Mouse (Mus musculus): ENCODE measurements around the gene Igfbp1. TPM values are rescaled to one million over a fixed set of nuclear protein-coding genes. Genes with fewer than 3 reads are reported as not detected.

Igfbp1 gene
- not detected in 2 replicates for polyA plus RNA-seq (2012)

GRCm38 (mm10) chr11:7197491-7197941 lies at the start of gene Igfbp1:
Gene Igfbp1 (plus strand): TSS chr11:7197782.
- no peak for TF ChIP-seq GATA1 (IDR thresholded peaks at IDR 0.05; ENCODE audit: low read length)

GRCm38 (mm10) chr11:7147945-7148344 lies 49.6 kb upstream of the Igfbp1 start:
- no peak for TF ChIP-seq GATA1 (IDR thresholded peaks at IDR 0.05; ENCODE audit: low read length)

- no peak for TF ChIP-seq GATA1 (IDR thresholded peaks at IDR 0.05; ENCODE audit: low read length)
Measured at GRCm38 (mm10) chr11:7149471-7149870, 48.1 kb upstream of the Igfbp1 start.

- TF ChIP-seq GATA1 (IDR thresholded peaks at IDR 0.05; ENCODE audit: low read length): no peak
Measured at GRCm38 (mm10) chr11:7150511-7150910, 47.1 kb upstream of the Igfbp1 start.

- TF ChIP-seq GATA1 (IDR thresholded peaks at IDR 0.05; ENCODE audit: low read length): no peak
Measured at GRCm38 (mm10) chr11:7152371-7152770, 45.2 kb upstream of the Igfbp1 start.

- TF ChIP-seq GATA1 (IDR thresholded peaks at IDR 0.05; ENCODE audit: low read length): no peak
Measured at GRCm38 (mm10) chr11:7153081-7153480, 44.5 kb upstream of the Igfbp1 start.

GRCm38 (mm10) chr11:7156427-7156826 lies 41.2 kb upstream of the Igfbp1 start:
- no peak for TF ChIP-seq GATA1 (IDR thresholded peaks at IDR 0.05; ENCODE audit: low read length)

GRCm38 (mm10) chr11:7158196-7158595 lies 39.4 kb upstream of the Igfbp1 start:
- no peak for TF ChIP-seq GATA1 (IDR thresholded peaks at IDR 0.05; ENCODE audit: low read length)

- no peak for TF ChIP-seq GATA1 (IDR thresholded peaks at IDR 0.05; ENCODE audit: low read length)
Measured at GRCm38 (mm10) chr11:7160146-7160545, 37.4 kb upstream of the Igfbp1 start.

GRCm38 (mm10) chr11:7160637-7161101 lies 36.9 kb upstream of the Igfbp1 start:
- TF ChIP-seq GATA1 (IDR thresholded peaks at IDR 0.05; ENCODE audit: low read length): no peak

- TF ChIP-seq GATA1 (IDR thresholded peaks at IDR 0.05; ENCODE audit: low read length): no peak
Measured at GRCm38 (mm10) chr11:7161502-7162174, 35.9 kb upstream of the Igfbp1 start.

- TF ChIP-seq GATA1 (IDR thresholded peaks at IDR 0.05; ENCODE audit: low read length): no peak
Measured at GRCm38 (mm10) chr11:7164416-7164815, 33.2 kb upstream of the Igfbp1 start.

GRCm38 (mm10) chr11:7169645-7170044 lies 27.9 kb upstream of the Igfbp1 start:
- TF ChIP-seq GATA1 (IDR thresholded peaks at IDR 0.05; ENCODE audit: low read length): no peak

GRCm38 (mm10) chr11:7173664-7174063 lies 23.9 kb upstream of the Igfbp1 start:
- TF ChIP-seq GATA1 (IDR thresholded peaks at IDR 0.05; ENCODE audit: low read length): no peak

- TF ChIP-seq GATA1 (IDR thresholded peaks at IDR 0.05; ENCODE audit: low read length): no peak
Measured at GRCm38 (mm10) chr11:7178724-7179123, 18.9 kb upstream of the Igfbp1 start.

- no peak for TF ChIP-seq GATA1 (IDR thresholded peaks at IDR 0.05; ENCODE audit: low read length)
Measured at GRCm38 (mm10) chr11:7179276-7179675, 18.3 kb upstream of the Igfbp1 start.

- no peak for TF ChIP-seq GATA1 (IDR thresholded peaks at IDR 0.05; ENCODE audit: low read length)
Measured at GRCm38 (mm10) chr11:7182409-7183042, 15.1 kb upstream of the Igfbp1 start.
